Mouse (Mus musculus) lung, postnatal 0 days (tissue): ENCODE results near the gene Slc4a8. TPM values are rescaled to one million over a fixed set of nuclear protein-coding genes. Genes with fewer than 3 reads are reported as not detected.

Source experiments
- ATAC-seq: fragments of 200-750 bp; cut with Nextera tagmentation; 2 replicates; pipeline ENCODE4 v1.8.0; 2017; ENCODE audit warnings: moderate library complexity
- DNase-seq: peaks from one replicate; pipeline ENCODE4 v3.0.0-alpha.2; 2016; ENCODE audit warnings: low spot score
- H3K27ac ChIP-seq: fragments of 300-500 bp; sonication (generic); 2 replicates; pipeline ENCODE4 v1.5.1; 2014; ENCODE audit warnings: antibody characterized with exemption, mild to moderate bottlenecking, low read length, mixed read lengths
- H3K27me3 ChIP-seq: fragments of 300-500 bp; sonication (generic); replicated peaks from 2 replicates; pipeline ENCODE4 v1.6.1; 2014; ENCODE audit warnings: low read length, mixed read lengths; ENCODE audit not compliant: insufficient read depth
- H3K36me3 ChIP-seq: fragments of 300-500 bp; sonication (generic); 2 replicates; pipeline ENCODE4 v1.6.1; 2014; ENCODE audit warnings: low read length, mixed read lengths; ENCODE audit not compliant: insufficient read depth
- H3K4me1 ChIP-seq: fragments of 300-500 bp; sonication (generic); 2 replicates; pipeline ENCODE4 v1.6.1; 2014; ENCODE audit warnings: antibody characterized with exemption, low read depth, low read length, mixed read lengths; ENCODE audit not compliant: insufficient read depth
- H3K4me2 ChIP-seq: fragments of 300-500 bp; sonication (generic); replicated peaks from 2 replicates; pipeline ENCODE4 v1.6.1; 2014; ENCODE audit warnings: low read depth, mild to moderate bottlenecking, low read length, moderate library complexity, mixed read lengths
- H3K4me3 ChIP-seq: fragments of 300-500 bp; sonication (generic); 2 replicates; pipeline ENCODE4 v1.5.1; 2014; ENCODE audit warnings: low read depth, low read length
- H3K9ac ChIP-seq: fragments of 300-500 bp; sonication (generic); replicated peaks from 2 replicates; pipeline ENCODE4 v1.6.1; 2014; ENCODE audit warnings: low read depth, mild to moderate bottlenecking
- H3K9me3 ChIP-seq: fragments of 300-500 bp; sonication (generic); 2 replicates; pipeline ENCODE4 v1.6.1; 2016; ENCODE audit warnings: low read length, mixed read lengths
- CTCF ChIP-seq: IDR thresholded peaks from 2 replicates; pipeline ENCODE4 v1.5.1; 2016; ENCODE audit warnings: antibody characterized with exemption, mild to moderate bottlenecking
- EP300 ChIP-seq: IDR thresholded peaks from 2 replicates; pipeline ENCODE4 v1.6.1; 2016; ENCODE audit warnings: antibody characterized with exemption, mild to moderate bottlenecking, control low read depth
- WGBS: fragments of 180-500 bp; shearing (Covaris S2); extraction: QIAGEN DNeasy Blood & Tissue Kit; methylation state at CpG from one replicate; pipeline ENCODE4 v1.1.7; 2014; 5-methylcytosine and 5-hydroxymethylcytosine counted together
- polyA plus RNA-seq: library from polyadenylated mRNA; unstranded; fragments of >200 nt; fragmentation: Nextera tagmentation; extraction: Ambion mirVana; gene quantifications from 2 replicates; pipeline ENCODE4 v1.2.1, GENCODE M21; 2015

The Slc4a8 gene
- 3.9 and 5.5 TPM in 2 replicates for polyA plus RNA-seq

- H3K27me3 ChIP-seq = peaks cover 14% of the 10 kb centered on the region
- H3K36me3 ChIP-seq = no peaks in the 10 kb centered on the region
- no peak within 1 kb of the TSS for H3K9ac ChIP-seq
- H3K4me1 ChIP-seq = peaks cover 4% of the 10 kb centered on the region; the same call in 1 of the 2 replicates
- ATAC-seq = peak; percentile 89
- no peak within 1 kb of the TSS; the same call in 1 of the 2 replicates for H3K27ac ChIP-seq
- peak within 1 kb of the TSS; percentile 66 for H3K4me2 ChIP-seq
- DNase-seq = peak; percentile 83
- peak within 1 kb of the TSS; percentile 39 for H3K4me3 ChIP-seq
- TF ChIP-seq EP300 (no peak), CTCF (peak; percentile 60)
- 2% methylated on average over 61 of the region's 64 CpGs for WGBS
- no peaks in the 10 kb centered on the region for H3K9me3 ChIP-seq
Measured at GRCm38 (mm10) chr15:100761419-100762185, at the start of gene Slc4a8. Slc4a8 (plus strand) TSS chr15:100761747.

DNA sequence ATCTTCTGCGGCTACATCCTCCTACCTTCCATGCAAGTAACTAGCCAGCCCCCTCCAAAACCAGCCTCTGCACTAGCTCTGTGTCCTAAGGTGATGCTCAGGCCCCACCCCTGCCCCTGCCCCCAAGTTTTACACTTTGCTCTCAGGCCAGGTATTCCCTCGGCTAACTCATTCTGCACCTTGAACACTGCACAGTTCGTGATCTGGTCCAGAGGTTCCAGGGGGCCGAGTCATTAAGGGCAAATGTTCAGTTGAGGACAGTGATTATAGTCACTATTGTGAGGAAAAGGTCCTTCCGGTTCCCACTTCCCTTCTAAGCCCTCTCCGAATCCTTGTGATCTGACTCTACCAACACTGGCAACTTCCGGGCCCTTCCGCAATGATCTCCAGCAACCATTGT lies 47.1 kb upstream of the Slc4a8 start:
- Histone ChIP-seq H3K36me3 (no peaks in the 10 kb centered on the region), H3K4me1 (no peaks in the 10 kb centered on the region), H3K27ac (no peak overlapping the region), H3K9ac (no peak overlapping the region), H3K4me2 (no peak overlapping the region), H3K4me3 (no peak overlapping the region), H3K27me3 (no peaks in the 10 kb centered on the region), H3K9me3 (no peaks in the 10 kb centered on the region)
- TF ChIP-seq EP300 (no peak), CTCF (no peak)
- DNase-seq (no peak), ATAC-seq (no peak)
- WGBS = 79% methylated on average over 8 of the region's 8 CpGs

DNA sequence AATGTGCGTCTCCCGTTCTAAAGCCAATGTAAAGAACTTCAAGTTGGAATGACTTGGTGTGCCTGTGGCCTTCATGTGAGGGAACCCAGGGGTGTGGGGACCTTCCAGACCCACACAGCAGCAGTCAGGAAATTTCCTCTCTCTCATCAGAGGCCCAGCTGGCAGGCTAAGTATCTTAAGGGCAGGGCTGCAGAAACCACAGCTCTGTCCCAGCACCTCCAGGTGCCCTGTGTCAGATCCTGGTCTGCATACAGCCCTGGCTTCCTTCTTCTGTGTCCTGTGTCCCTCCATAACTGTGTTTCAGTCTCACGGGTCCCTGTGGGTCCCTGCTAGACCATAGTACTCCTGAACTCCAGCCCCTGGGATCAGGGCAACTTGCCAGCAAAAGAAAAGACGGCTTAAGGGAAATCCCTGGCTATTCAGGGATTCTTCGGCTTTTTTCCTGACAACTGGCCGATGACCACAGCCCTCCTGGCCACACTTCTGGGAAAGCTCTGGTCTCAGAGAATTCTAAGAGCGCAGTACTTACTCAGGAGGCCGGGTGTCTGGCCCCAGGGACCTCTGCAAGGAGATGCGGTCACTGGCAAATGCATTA lies 46.1 kb upstream of the Slc4a8 start:
- no peaks in the 10 kb centered on the region for H3K4me1 ChIP-seq
- H3K36me3 ChIP-seq = no peaks in the 10 kb centered on the region
- H3K9ac ChIP-seq = no peak overlapping the region
- no peaks in the 10 kb centered on the region for H3K9me3 ChIP-seq
- no peak overlapping the region for H3K27ac ChIP-seq
- H3K27me3 ChIP-seq = no peaks in the 10 kb centered on the region
- no peak for TF ChIP-seq CTCF
- no peak for TF ChIP-seq EP300
- DNase-seq (no peak), ATAC-seq (no peak)
- H3K4me3 ChIP-seq = no peak overlapping the region
- no peak overlapping the region for H3K4me2 ChIP-seq
- WGBS = 63% methylated on average over 9 of the region's 9 CpGs

DNA sequence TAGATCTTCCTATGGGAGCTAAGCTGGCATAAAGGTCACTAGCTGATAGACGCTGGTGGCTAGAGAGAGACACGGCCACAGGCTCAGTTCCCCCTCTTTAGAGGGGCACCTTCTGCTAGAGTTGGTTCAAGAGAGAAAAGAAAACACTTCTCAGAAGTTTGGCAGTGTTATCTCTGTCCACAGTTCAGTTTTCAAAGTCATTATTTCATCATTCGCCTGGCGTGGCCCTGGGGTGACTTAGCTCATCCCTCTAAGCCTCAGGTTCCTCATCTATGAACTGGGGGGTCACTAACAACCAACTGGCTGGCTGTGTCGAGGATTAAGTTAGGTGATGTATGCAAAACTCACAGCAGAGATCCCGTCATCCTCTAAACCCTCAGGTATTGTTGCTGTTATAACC lies 43.6 kb upstream of the Slc4a8 start:
- WGBS = 57% methylated on average over 6 of the region's 6 CpGs
- H3K4me3 ChIP-seq = no peak overlapping the region
- no peaks in the 10 kb centered on the region for H3K9me3 ChIP-seq
- H3K4me1 ChIP-seq = no peaks in the 10 kb centered on the region
- H3K27me3 ChIP-seq = no peaks in the 10 kb centered on the region
- H3K36me3 ChIP-seq = no peaks in the 10 kb centered on the region
- no peak for ATAC-seq
- no peak overlapping the region for H3K4me2 ChIP-seq
- no peak overlapping the region for H3K9ac ChIP-seq
- DNase-seq = no peak
- H3K27ac ChIP-seq = no peak overlapping the region
- TF ChIP-seq EP300 (no peak), CTCF (no peak)

GRCm38 (mm10) chr15:100718572-100718971 lies 43.0 kb upstream of the Slc4a8 start:
- Histone ChIP-seq H3K9ac (no peak overlapping the region), H3K9me3 (no peaks in the 10 kb centered on the region), H3K27me3 (no peaks in the 10 kb centered on the region), H3K4me3 (no peak overlapping the region), H3K4me2 (no peak overlapping the region), H3K4me1 (no peaks in the 10 kb centered on the region), H3K36me3 (no peaks in the 10 kb centered on the region), H3K27ac (no peak overlapping the region)
- DNase-seq (no peak), ATAC-seq (no peak)
- WGBS = 75% methylated on average over 11 of the region's 11 CpGs
- peak; percentile 28 for TF ChIP-seq CTCF
- no peak for TF ChIP-seq EP300

DNA sequence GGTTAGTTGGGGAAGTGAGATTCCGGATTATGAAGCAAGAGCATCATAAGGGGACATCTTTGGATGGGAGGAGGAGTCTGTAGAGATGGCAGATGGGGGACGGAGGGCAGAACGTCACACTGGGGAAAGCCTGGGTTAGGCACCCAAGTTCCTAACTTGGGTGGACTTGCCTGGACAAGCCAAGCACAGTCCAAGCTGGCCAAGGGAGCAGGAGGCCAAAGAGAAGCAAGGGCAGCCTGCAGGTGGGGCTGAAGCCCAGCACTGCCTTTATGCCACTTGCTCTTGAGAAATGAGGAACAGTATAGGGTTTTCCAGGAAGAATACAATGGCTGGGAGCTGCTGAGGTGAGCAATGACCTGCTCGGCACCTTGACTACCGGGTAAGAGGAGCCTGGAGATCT lies 42.3 kb upstream of the Slc4a8 start:
- no peaks in the 10 kb centered on the region for H3K27me3 ChIP-seq
- H3K4me3 ChIP-seq = no peak overlapping the region
- no peak overlapping the region for H3K4me2 ChIP-seq
- ATAC-seq = no peak
- no peak overlapping the region for H3K27ac ChIP-seq
- H3K9ac ChIP-seq = no peak overlapping the region
- H3K9me3 ChIP-seq = no peaks in the 10 kb centered on the region
- H3K4me1 ChIP-seq = no peaks in the 10 kb centered on the region
- TF ChIP-seq CTCF (no peak), EP300 (no peak)
- WGBS = 91% methylated on average over 5 of the region's 5 CpGs
- DNase-seq = no peak
- H3K36me3 ChIP-seq = no peaks in the 10 kb centered on the region
